Mouse (Mus musculus): ENCODE data around the gene Eif4a1.
"Not testable (repeated sequence)": the region's sequence is repeated elsewhere in the genome, so short reads cannot be mapped to it uniquely, and the experiment has no call there.

Eif4a1 gene

GRCm38 (mm10) chr11:69672211-69672706, at the start of gene Eif4a1:
Gene Eif4a1 (minus strand): TSS chr11:69672423.
- peak; percentile 100 for DNase-seq

GRCm38 (mm10) chr11:69720852-69721251, 48.6 kb upstream of the Eif4a1 start:
- no peak for DNase-seq

GRCm38 (mm10) chr11:69719423-69719822, 47.2 kb upstream of the Eif4a1 start:
- DNase-seq, result no peak

- DNase-seq, result no peak
These were observed 46.4 kb upstream of the Eif4a1 start for GRCm38 (mm10) chr11:69718661-69719060.

- no peak for DNase-seq
These were observed 44.7 kb upstream of the Eif4a1 start for GRCm38 (mm10) chr11:69716953-69717352.

GRCm38 (mm10) chr11:69715929-69716328, 43.7 kb upstream of the Eif4a1 start:
- DNase-seq, result no peak

- DNase-seq, result no peak
These were observed 43.3 kb upstream of the Eif4a1 start for GRCm38 (mm10) chr11:69715482-69715881.

GRCm38 (mm10) chr11:69714636-69715329, 42.6 kb upstream of the Eif4a1 start:
- DNase-seq, result no peak

GRCm38 (mm10) chr11:69712954-69713672, 40.9 kb upstream of the Eif4a1 start:
- DNase-seq, result no peak

GRCm38 (mm10) chr11:69711082-69711481, 38.9 kb upstream of the Eif4a1 start:
- DNase-seq, result no peak

- no peak for DNase-seq
These were observed 38.2 kb upstream of the Eif4a1 start for GRCm38 (mm10) chr11:69710470-69710869.

GRCm38 (mm10) chr11:69709554-69710446, 37.6 kb upstream of the Eif4a1 start:
- DNase-seq, result no peak

GRCm38 (mm10) chr11:69708614-69709265, 36.5 kb upstream of the Eif4a1 start:
- DNase-seq, result no peak

GRCm38 (mm10) chr11:69707873-69708381, 35.7 kb upstream of the Eif4a1 start:
- no peak for DNase-seq

- DNase-seq, result no peak
These were observed 35.2 kb upstream of the Eif4a1 start for GRCm38 (mm10) chr11:69707480-69707847.

- peak; percentile 99 for DNase-seq
These were observed 34.7 kb upstream of the Eif4a1 start for GRCm38 (mm10) chr11:69706775-69707479.

- no peak for DNase-seq
These were observed 32.4 kb upstream of the Eif4a1 start for GRCm38 (mm10) chr11:69704613-69705010.

- DNase-seq, result peak; percentile 26
These were observed 31.8 kb upstream of the Eif4a1 start for GRCm38 (mm10) chr11:69703814-69704612.

GRCm38 (mm10) chr11:69703381-69703780, 31.2 kb upstream of the Eif4a1 start:
- not testable (repeated sequence) for DNase-seq

GRCm38 (mm10) chr11:69702886-69703285, 30.7 kb upstream of the Eif4a1 start:
- not testable (repeated sequence) for DNase-seq

- peak; percentile 18 for DNase-seq
These were observed 27.4 kb upstream of the Eif4a1 start for GRCm38 (mm10) chr11:69699595-69699994.
